Mouse (Mus musculus): ENCODE data around the gene Abca3. TPM values are rescaled to one million over a fixed set of nuclear protein-coding genes. Genes with fewer than 3 reads are reported as not detected.

Abca3 gene
- polyA plus RNA-seq, 1 experiment from 2014 or later: 35.0 TPM

DNA sequence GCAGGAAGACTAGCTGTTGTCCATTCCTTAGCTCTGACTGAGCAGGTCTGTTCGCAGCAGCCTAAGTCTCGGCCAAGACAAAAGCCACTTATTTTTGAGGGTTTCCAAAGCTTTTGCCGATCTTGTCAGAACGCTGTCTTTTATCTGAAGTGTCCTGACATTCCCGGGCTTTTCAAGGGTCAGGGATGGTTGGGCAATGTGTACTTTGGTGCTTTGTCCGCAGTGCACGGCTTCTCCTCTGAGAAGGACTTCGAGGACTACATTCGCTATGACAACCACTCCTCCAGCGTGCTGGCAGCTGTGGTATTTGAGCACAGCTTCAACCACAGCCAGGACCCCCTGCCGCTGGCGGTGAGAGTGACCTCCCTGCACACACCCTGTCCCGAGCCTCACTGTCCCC, 14.1 kb downstream of the Abca3 start:
- peaks cover 20% of the 10 kb centered on the region for H3K36me3 ChIP-seq (ENCODE audit: control insufficient read depth, insufficient read depth, low read length)
- H3K4me1 ChIP-seq (ENCODE audit: control insufficient read depth, insufficient read depth, low read length): no peaks in the 10 kb centered on the region
- no peaks in the 10 kb centered on the region for H3K9me3 ChIP-seq (replicated peaks; ENCODE audit: control insufficient read depth, low read length, poor library complexity, severe bottlenecking)
- ATAC-seq: no peak
- no peaks in the 10 kb centered on the region for H3K27me3 ChIP-seq (ENCODE audit: control insufficient read depth, insufficient read depth, low read depth, low read length)
- H3K9ac ChIP-seq (ENCODE audit: low read depth, low read length): no peak overlapping the region
- no peak overlapping the region for H3K4me3 ChIP-seq (ENCODE audit: low read depth, low read length)
- H3K4me2 ChIP-seq (ENCODE audit: low read length): no peak overlapping the region
- no peak overlapping the region for H3K27ac ChIP-seq (ENCODE audit: low read length)
- WGBS: 30% methylated on average over 13 of the region's 13 CpGs

DNA sequence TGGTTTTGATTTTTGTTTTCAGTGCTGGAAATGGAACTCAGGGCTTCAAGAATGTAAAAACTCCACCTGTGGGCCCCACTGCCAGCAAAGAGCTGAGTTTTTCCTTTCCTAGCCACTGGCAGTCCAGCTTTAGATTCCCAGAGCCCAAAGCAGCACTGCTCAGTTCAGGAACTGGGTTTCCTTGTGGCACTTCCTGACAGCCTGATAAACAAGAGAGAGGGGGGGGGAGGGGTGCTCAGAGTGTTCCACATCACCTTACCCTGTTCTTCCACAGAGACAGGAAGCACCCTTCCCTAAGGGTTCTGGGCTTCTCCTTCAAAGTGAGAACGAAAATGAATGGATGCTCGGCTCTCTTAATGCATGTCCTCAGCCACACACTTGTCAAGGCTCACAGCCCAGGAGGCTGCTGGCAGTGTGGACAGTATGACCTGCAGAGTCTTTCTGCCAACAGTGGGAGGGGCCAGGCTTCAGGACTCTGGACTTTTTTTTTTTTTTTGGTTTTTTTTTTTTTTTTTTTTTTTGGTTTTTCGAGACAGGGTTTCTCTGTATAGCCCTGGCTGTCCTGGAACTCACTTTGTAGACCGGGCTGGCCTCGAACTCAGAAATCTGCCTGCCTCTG, 23.5 kb downstream of the Abca3 start:
- Histone ChIP-seq H3K4me1 (ENCODE audit: control insufficient read depth, insufficient read depth, low read length) (no peaks in the 10 kb centered on the region), H3K27me3 (ENCODE audit: control insufficient read depth, insufficient read depth, low read depth, low read length) (no peaks in the 10 kb centered on the region), H3K36me3 (ENCODE audit: control insufficient read depth, insufficient read depth, low read length) (peaks cover 47% of the 10 kb centered on the region), H3K27ac (ENCODE audit: low read length) (no peak overlapping the region), H3K9me3 (replicated peaks; ENCODE audit: control insufficient read depth, low read length, poor library complexity, severe bottlenecking) (no peaks in the 10 kb centered on the region), H3K4me2 (ENCODE audit: low read length) (no peak overlapping the region), H3K4me3 (ENCODE audit: low read depth, low read length) (no peak overlapping the region), H3K9ac (ENCODE audit: low read depth, low read length) (no peak overlapping the region)
- no peak for ATAC-seq
- WGBS: 90% methylated on average over 4 of the region's 5 CpGs

DNA sequence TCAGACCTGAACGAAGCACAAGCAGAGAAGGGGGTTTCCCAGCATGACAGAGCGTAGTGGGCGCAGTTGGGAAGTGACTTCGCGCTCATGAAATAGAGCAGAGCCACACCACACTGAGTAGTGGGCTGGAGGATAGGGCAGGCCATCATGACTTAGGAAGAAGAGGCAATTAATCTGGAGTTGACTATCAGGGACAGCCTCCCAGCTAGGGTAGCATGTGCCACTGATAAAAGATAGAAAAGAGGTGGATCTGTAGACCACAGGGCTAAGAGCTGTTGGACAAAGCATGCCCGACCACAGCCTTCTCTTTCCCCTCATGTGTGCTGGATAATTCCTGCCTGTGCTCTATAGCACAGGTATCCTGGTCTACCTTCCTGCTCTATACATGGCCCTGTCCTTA, 24.1 kb downstream of the Abca3 start:
- no peak overlapping the region for H3K4me3 ChIP-seq (ENCODE audit: low read depth, low read length)
- no peaks in the 10 kb centered on the region for H3K4me1 ChIP-seq (ENCODE audit: control insufficient read depth, insufficient read depth, low read length)
- no peaks in the 10 kb centered on the region for H3K27me3 ChIP-seq (ENCODE audit: control insufficient read depth, insufficient read depth, low read depth, low read length)
- no peak for ATAC-seq
- H3K36me3 ChIP-seq (ENCODE audit: control insufficient read depth, insufficient read depth, low read length): peaks cover 43% of the 10 kb centered on the region
- H3K27ac ChIP-seq (ENCODE audit: low read length): no peak overlapping the region
- WGBS: 89% methylated on average over 6 of the region's 6 CpGs
- H3K9me3 ChIP-seq (replicated peaks; ENCODE audit: control insufficient read depth, low read length, poor library complexity, severe bottlenecking): no peaks in the 10 kb centered on the region
- no peak overlapping the region for H3K4me2 ChIP-seq (ENCODE audit: low read length)
- H3K9ac ChIP-seq (ENCODE audit: low read depth, low read length): no peak overlapping the region

DNA sequence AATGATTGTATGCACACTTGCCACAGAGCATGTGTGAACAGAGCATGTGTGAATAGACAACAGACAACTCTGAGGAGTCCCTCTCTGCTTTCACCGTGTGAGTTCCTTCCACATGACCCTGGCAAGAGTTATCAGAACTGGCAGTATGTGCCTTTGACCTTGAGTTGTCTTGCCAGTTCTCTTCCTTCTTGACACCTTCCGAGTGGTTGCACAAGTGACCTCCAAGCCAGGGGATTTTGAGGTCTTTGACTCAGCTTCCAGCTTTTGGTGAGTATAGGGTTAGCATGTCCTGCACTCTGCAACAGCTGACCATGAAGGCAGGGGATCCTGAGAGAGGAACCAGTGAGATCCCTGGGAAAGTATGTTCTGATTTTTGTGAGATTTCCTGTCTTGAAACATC, 26.7 kb downstream of the Abca3 start:
- ATAC-seq: no peak
- peaks cover 41% of the 10 kb centered on the region for H3K36me3 ChIP-seq (ENCODE audit: control insufficient read depth, insufficient read depth, low read length)
- H3K4me2 ChIP-seq (ENCODE audit: low read length): no peak overlapping the region
- H3K27me3 ChIP-seq (ENCODE audit: control insufficient read depth, insufficient read depth, low read depth, low read length): no peaks in the 10 kb centered on the region
- no peak overlapping the region for H3K9ac ChIP-seq (ENCODE audit: low read depth, low read length)
- no peak overlapping the region for H3K4me3 ChIP-seq (ENCODE audit: low read depth, low read length)
- H3K9me3 ChIP-seq (replicated peaks; ENCODE audit: control insufficient read depth, low read length, poor library complexity, severe bottlenecking): no peaks in the 10 kb centered on the region
- no peak overlapping the region for H3K27ac ChIP-seq (ENCODE audit: low read length)
- no peaks in the 10 kb centered on the region for H3K4me1 ChIP-seq (ENCODE audit: control insufficient read depth, insufficient read depth, low read length)
- WGBS: 94% methylated on average over 2 of the region's 2 CpGs

DNA sequence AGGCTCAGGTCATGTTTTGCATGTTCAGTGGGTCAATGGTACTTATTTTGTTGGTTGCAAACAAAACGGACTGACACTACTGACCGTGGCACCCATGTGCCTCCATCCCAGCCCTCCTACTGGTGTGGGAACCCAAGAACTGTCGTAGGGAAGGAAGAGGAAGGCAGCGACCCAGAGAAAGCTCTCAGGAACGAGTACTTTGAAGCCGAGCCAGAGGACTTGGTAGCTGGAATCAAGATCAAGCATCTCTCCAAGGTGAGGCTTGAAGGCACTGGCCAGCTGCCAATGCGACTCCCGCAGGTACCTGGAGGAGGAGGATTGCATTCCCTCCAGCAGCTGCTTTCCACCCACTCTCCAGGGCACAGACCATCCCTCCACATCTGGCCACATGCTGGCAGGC, 32.0 kb downstream of the Abca3 start:
- no peak overlapping the region for H3K9ac ChIP-seq (ENCODE audit: low read depth, low read length)
- no peak for ATAC-seq
- no peak overlapping the region for H3K4me2 ChIP-seq (ENCODE audit: low read length)
- no peak overlapping the region for H3K4me3 ChIP-seq (ENCODE audit: low read depth, low read length)
- WGBS: 81% methylated on average over 8 of the region's 8 CpGs
- no peak overlapping the region for H3K27ac ChIP-seq (ENCODE audit: low read length)
- peaks cover 40% of the 10 kb centered on the region for H3K36me3 ChIP-seq (ENCODE audit: control insufficient read depth, insufficient read depth, low read length)
- H3K9me3 ChIP-seq (replicated peaks; ENCODE audit: control insufficient read depth, low read length, poor library complexity, severe bottlenecking): no peaks in the 10 kb centered on the region
- no peaks in the 10 kb centered on the region for H3K27me3 ChIP-seq (ENCODE audit: control insufficient read depth, insufficient read depth, low read depth, low read length)
- H3K4me1 ChIP-seq (ENCODE audit: control insufficient read depth, insufficient read depth, low read length): no peaks in the 10 kb centered on the region

DNA sequence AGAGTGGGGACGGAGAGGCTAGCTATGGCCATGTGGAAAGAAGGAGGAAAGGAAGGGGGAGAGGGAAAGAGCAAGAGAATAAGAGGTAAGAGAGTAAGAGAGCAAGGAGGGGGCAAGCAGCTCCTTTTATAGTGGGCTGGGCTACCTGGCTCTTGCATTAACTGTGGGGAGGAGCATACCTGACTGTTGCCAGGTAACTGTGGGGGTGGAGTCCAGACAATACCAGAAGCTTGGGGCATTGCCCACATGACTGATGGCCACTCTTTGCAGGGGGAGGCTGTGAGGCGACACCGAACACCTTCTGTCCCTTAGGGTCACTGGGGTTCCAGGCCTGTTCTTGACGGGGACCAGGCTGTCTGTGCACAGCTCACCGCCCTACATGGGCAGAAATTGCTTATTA, 37.0 kb downstream of the Abca3 start:
- H3K36me3 ChIP-seq (ENCODE audit: control insufficient read depth, insufficient read depth, low read length): peaks cover 41% of the 10 kb centered on the region
- WGBS: 89% methylated on average over 5 of the region's 5 CpGs

DNA sequence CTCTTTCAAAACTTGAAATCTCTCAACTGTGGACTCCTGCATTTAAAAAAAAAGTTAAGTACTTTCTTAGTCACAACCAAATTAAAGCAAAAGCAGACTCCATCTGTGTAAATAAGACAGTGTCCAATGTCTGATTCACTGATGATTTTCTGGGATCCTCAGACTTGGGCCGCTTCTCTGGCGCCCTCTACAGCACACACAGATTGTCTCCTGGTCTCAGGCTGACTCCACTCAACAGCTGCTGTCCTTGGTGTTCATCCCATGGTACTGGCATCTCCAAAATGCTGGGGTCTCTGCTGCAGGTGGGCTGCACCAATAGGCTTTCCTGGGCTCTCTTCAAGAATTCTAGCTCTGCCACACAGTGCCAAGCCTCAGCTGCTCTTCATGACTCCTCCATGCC, 38.1 kb downstream of the Abca3 start:
- Histone ChIP-seq H3K4me3 (ENCODE audit: low read depth, low read length) (no peak overlapping the region), H3K27ac (ENCODE audit: low read length) (no peak overlapping the region), H3K9me3 (replicated peaks; ENCODE audit: control insufficient read depth, low read length, poor library complexity, severe bottlenecking) (no peaks in the 10 kb centered on the region), H3K9ac (ENCODE audit: low read depth, low read length) (no peak overlapping the region), H3K27me3 (ENCODE audit: control insufficient read depth, insufficient read depth, low read depth, low read length) (no peaks in the 10 kb centered on the region), H3K4me1 (ENCODE audit: control insufficient read depth, insufficient read depth, low read length) (no peaks in the 10 kb centered on the region), H3K4me2 (ENCODE audit: low read length) (no peak overlapping the region), H3K36me3 (ENCODE audit: control insufficient read depth, insufficient read depth, low read length) (peaks cover 38% of the 10 kb centered on the region)
- 5% methylated on average over 2 of the region's 2 CpGs for WGBS
- no peak for ATAC-seq

More for the DNA sequence above, 37.0 kb downstream of the Abca3 start:
- Histone ChIP-seq H3K4me2 (ENCODE audit: low read length) (no peak overlapping the region), H3K9ac (ENCODE audit: low read depth, low read length) (no peak overlapping the region), H3K27me3 (ENCODE audit: control insufficient read depth, insufficient read depth, low read depth, low read length) (no peaks in the 10 kb centered on the region), H3K27ac (ENCODE audit: low read length) (no peak overlapping the region), H3K4me1 (ENCODE audit: control insufficient read depth, insufficient read depth, low read length) (no peaks in the 10 kb centered on the region), H3K9me3 (replicated peaks; ENCODE audit: control insufficient read depth, low read length, poor library complexity, severe bottlenecking) (no peaks in the 10 kb centered on the region), H3K4me3 (ENCODE audit: low read depth, low read length) (no peak overlapping the region)
- ATAC-seq: no peak

DNA sequence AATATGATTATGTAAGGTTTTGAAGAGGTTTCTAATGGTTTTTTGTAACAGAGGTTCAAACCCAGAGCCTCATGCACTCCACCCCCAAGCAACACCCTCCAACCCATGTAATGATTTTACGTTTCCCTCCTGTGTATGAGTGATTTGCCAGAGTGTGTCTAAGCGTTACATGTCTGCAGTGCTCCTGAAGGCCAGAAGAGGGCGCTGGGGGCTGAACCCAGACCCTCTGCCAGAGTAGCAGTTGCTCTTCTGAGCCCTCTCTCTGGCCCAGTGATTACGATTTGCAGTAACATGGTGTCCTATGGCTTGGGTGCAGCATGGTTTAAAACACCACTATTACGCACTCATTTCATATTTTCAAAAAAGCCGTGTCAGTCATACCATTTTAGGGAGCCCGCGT, 39.4 kb downstream of the Abca3 start:
- Histone ChIP-seq H3K36me3 (ENCODE audit: control insufficient read depth, insufficient read depth, low read length) (peaks cover 32% of the 10 kb centered on the region), H3K9ac (ENCODE audit: low read depth, low read length) (no peak overlapping the region), H3K4me3 (ENCODE audit: low read depth, low read length) (no peak overlapping the region), H3K4me1 (ENCODE audit: control insufficient read depth, insufficient read depth, low read length) (no peaks in the 10 kb centered on the region), H3K4me2 (ENCODE audit: low read length) (no peak overlapping the region), H3K9me3 (replicated peaks; ENCODE audit: control insufficient read depth, low read length, poor library complexity, severe bottlenecking) (no peaks in the 10 kb centered on the region), H3K27ac (ENCODE audit: low read length) (no peak overlapping the region), H3K27me3 (ENCODE audit: control insufficient read depth, insufficient read depth, low read depth, low read length) (no peaks in the 10 kb centered on the region)
- ATAC-seq: no peak
- WGBS: 67% methylated on average over 8 of the region's 8 CpGs

DNA sequence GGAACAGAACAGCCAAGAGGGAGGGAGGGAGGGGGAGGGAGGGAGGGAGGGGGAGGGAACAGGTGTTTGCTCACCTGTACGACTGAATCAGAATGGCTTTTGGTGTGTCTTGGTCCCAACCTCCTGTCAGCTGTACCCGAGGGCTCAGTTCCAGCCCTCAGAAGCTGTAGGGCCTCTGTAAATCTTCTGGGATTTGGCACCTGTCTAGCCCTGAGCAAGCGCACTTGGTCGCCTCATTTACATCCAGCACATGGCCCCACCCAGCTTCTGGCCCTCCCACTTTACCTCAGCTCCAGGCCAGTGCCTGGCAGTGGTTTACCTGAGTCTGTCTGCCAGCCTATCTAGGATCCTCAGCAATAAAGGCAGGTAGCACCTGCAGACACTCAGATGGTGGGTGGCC, 41.8 kb downstream of the Abca3 start:
- Histone ChIP-seq H3K9ac (ENCODE audit: low read depth, low read length) (no peak overlapping the region), H3K4me2 (ENCODE audit: low read length) (no peak overlapping the region), H3K4me1 (ENCODE audit: control insufficient read depth, insufficient read depth, low read length) (no peaks in the 10 kb centered on the region), H3K27me3 (ENCODE audit: control insufficient read depth, insufficient read depth, low read depth, low read length) (no peaks in the 10 kb centered on the region), H3K36me3 (ENCODE audit: control insufficient read depth, insufficient read depth, low read length) (peaks cover 30% of the 10 kb centered on the region), H3K9me3 (replicated peaks; ENCODE audit: control insufficient read depth, low read length, poor library complexity, severe bottlenecking) (no peaks in the 10 kb centered on the region), H3K27ac (ENCODE audit: low read length) (no peak overlapping the region), H3K4me3 (ENCODE audit: low read depth, low read length) (no peak overlapping the region)
- ATAC-seq: no peak
- 44% methylated on average over 4 of the region's 4 CpGs for WGBS
